Mouse (Mus musculus) kidney, embryonic 16.5 days (tissue): Measurements from ENCODE around the gene Bicc1. TPM values are rescaled to one million over a fixed set of nuclear protein-coding genes. Genes with fewer than 3 reads are reported as not detected.

ENCODE experiments used
- ATAC-seq: fragments of 200-750 bp; cut with Nextera tagmentation; 2 replicates; pipeline ENCODE4 v1.8.0; 2017; ENCODE audit warnings: moderate TSS enrichment; ENCODE audit not compliant: low FRiP score, low TSS enrichment
- H3K27ac ChIP-seq: fragments of 300-500 bp; sonication (generic); 2 replicates; pipeline ENCODE4 v1.5.1; 2014; ENCODE audit warnings: low read length
- H3K27me3 ChIP-seq: fragments of 300-500 bp; sonication (generic); 2 replicates; pipeline ENCODE4 v1.6.1; 2014; ENCODE audit warnings: low read length, control low read depth, mixed read lengths; ENCODE audit not compliant: insufficient read depth
- H3K36me3 ChIP-seq: fragments of 300-500 bp; sonication (generic); 2 replicates; pipeline ENCODE4 v1.6.1; 2014; ENCODE audit warnings: low read length, control low read depth, mixed read lengths; ENCODE audit not compliant: insufficient read depth
- H3K4me1 ChIP-seq: fragments of 300-500 bp; sonication (generic); 2 replicates; pipeline ENCODE4 v1.6.1; 2014; ENCODE audit warnings: low read length, control low read depth, mixed read lengths; ENCODE audit not compliant: insufficient read depth
- H3K4me2 ChIP-seq: fragments of 300-500 bp; sonication (generic); replicated peaks from 2 replicates; pipeline ENCODE4 v1.6.1; 2014; ENCODE audit warnings: low read depth, low read length
- H3K4me3 ChIP-seq: fragments of 300-500 bp; sonication (generic); 2 replicates; pipeline ENCODE4 v1.5.1; 2014; ENCODE audit warnings: mild to moderate bottlenecking, low read length
- H3K9ac ChIP-seq: fragments of 300-500 bp; sonication (generic); replicated peaks from 2 replicates; pipeline ENCODE4 v1.6.1; 2014; ENCODE audit warnings: low read length
- H3K9me3 ChIP-seq: fragments of 300-500 bp; sonication (generic); 2 replicates; pipeline ENCODE4 v1.6.1; 2016; ENCODE audit warnings: low read length, control low read depth
- WGBS: fragments of 180-500 bp; shearing (Covaris S2); extraction: QIAGEN DNeasy Blood & Tissue Kit; methylation state at CpG from one replicate; pipeline ENCODE4 v1.1.7; 2014; 5-methylcytosine and 5-hydroxymethylcytosine counted together
- polyA plus RNA-seq: library from polyadenylated mRNA; unstranded; fragments of >200 nt; fragmentation: Nextera tagmentation; extraction: Ambion mirVana; gene quantifications from 2 replicates; pipeline ENCODE4 v1.2.1, GENCODE M21; 2015

Gene Bicc1
- polyA plus RNA-seq, 1 experiment from 2014 or later = 48.0 TPM

DNA sequence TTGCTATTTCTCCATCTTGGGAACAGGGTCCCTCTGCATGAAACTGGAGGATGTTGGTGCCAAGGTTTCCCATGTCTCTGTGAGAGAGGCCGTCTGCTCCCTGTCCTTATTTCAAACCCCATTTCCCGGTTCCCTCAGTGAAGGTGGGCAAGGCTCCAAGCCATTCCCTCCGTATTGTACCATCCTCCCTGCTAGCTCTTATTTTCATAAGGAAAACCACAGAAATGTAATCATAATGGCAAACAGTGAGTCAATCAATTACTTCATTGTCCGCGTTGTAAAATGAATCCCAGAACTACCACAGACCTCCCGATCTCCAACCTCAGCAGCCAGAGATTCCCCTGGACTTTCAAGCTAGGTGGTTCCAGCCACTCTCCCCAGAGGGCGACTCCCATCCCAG, 25.6 kb upstream of the Bicc1 start:
- H3K4me1 ChIP-seq = 0 out of 2 replicates have a peak, but pooled peaks cover 6% of the 10 kb centered on the region
- H3K4me2 ChIP-seq = no peak overlapping the region
- no peak overlapping the region for H3K9ac ChIP-seq
- 81% methylated on average over 7 of the region's 7 CpGs for WGBS
- no peaks in the 10 kb centered on the region for H3K36me3 ChIP-seq
- H3K27me3 ChIP-seq = no peaks in the 10 kb centered on the region
- no peak for ATAC-seq
- H3K9me3 ChIP-seq = peaks cover 5% of the 10 kb centered on the region; the same call in 1 of the 2 replicates
- no peak overlapping the region for H3K27ac ChIP-seq
- H3K4me3 ChIP-seq = no peak overlapping the region

DNA sequence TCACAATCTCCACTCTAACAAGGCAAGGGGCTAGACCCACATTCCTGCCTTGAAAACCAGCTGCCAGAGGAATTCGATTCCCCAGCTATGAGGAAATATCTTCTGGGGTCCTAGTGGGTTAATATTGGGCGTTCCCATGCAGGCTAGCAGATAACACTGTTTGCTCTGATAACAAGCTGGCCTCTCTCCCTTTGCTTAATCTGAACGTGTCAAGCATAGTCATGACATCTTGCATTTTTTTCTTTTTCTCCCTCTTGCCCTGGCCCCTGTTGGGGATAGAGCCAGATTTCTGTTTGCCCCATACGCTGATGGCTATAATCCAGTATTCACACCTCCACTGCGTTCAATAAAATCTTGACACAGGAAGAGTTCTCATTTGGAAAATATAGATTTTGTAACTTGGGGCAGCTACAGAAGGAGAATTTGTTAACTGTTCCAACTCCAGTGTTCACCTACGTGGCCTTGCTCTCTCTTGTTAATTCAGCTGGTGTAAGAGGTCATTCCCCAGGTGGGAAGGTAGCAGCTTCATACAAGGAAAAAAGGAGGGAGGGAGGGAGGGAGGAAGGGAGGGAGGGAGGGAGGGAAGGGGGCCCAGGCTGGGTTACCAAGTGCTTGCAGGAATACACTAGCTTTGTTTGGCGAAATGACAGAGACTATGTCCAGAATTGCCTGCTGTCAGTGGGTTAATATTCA, 24.0 kb upstream of the Bicc1 start:
- H3K4me3 ChIP-seq = no peak overlapping the region
- ATAC-seq = no peak
- 54% methylated on average over 7 of the region's 7 CpGs for WGBS

DNA sequence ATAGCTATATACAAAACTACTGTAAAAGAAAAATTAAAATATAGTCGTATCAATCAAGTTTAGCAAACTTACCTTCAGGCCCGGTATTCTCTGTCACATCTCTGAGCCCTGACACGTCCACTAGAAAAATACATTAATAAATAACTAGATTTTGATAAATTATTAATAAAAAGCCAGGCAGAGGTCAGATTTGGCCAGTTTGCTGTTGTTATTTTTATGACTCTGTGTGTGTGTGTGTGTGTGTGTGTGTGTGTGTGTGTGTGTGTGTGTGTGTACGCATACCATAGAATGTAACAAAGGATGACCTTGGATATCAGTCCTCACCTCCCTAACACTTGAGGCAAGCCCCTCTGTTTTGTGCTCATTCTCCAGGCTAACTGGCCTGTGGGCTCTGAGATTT, 22.4 kb upstream of the Bicc1 start:
- 67% methylated on average over 4 of the region's 4 CpGs for WGBS
- no peaks in the 10 kb centered on the region for H3K27me3 ChIP-seq
- peaks cover 6% of the 10 kb centered on the region; the same call in 1 of the 2 replicates for H3K9me3 ChIP-seq
- no peak overlapping the region for H3K4me2 ChIP-seq
- no peak for ATAC-seq
- no peak overlapping the region for H3K27ac ChIP-seq
- H3K36me3 ChIP-seq = no peaks in the 10 kb centered on the region
- no peak overlapping the region for H3K4me3 ChIP-seq
- 0 out of 2 replicates have a peak, but pooled peaks cover 6% of the 10 kb centered on the region for H3K4me1 ChIP-seq
- H3K9ac ChIP-seq = no peak overlapping the region

More for the DNA sequence above, 24.0 kb upstream of the Bicc1 start:
- Histone ChIP-seq H3K9me3 (peaks cover 6% of the 10 kb centered on the region; the same call in 1 of the 2 replicates), H3K4me2 (no peak overlapping the region), H3K9ac (no peak overlapping the region), H3K4me1 (0 out of 2 replicates have a peak, but pooled peaks cover 6% of the 10 kb centered on the region), H3K27me3 (no peaks in the 10 kb centered on the region), H3K27ac (no peak overlapping the region), H3K36me3 (no peaks in the 10 kb centered on the region)

DNA sequence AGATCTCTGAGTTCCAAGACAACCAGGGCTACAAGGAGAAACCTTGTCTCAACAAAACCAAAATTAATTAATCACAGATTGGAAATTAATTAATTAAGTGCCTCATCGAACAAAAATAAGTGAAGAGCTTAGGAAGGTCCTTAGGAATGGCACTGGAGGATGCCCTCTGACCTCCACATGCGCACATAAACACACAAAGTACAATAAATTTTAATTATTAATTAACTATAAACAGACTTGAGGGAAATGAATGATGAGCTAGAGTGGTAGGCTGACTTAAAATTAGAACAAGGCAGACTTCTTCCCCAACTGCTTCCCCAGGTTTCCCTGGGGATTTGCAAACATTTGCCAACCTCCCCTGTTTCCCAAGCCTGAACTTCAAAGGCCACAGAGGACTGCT, 21.6 kb upstream of the Bicc1 start:
- H3K4me3 ChIP-seq = no peak overlapping the region
- 0 out of 2 replicates have a peak, but pooled peaks cover 6% of the 10 kb centered on the region for H3K4me1 ChIP-seq
- ATAC-seq = no peak
- H3K27me3 ChIP-seq = no peaks in the 10 kb centered on the region
- 64% methylated on average over 2 of the region's 2 CpGs for WGBS
- no peak overlapping the region; the same call in 1 of the 2 replicates for H3K27ac ChIP-seq
- no peak overlapping the region for H3K9ac ChIP-seq
- H3K4me2 ChIP-seq = no peak overlapping the region
- H3K9me3 ChIP-seq = peaks cover 6% of the 10 kb centered on the region; the same call in 1 of the 2 replicates
- H3K36me3 ChIP-seq = no peaks in the 10 kb centered on the region

DNA sequence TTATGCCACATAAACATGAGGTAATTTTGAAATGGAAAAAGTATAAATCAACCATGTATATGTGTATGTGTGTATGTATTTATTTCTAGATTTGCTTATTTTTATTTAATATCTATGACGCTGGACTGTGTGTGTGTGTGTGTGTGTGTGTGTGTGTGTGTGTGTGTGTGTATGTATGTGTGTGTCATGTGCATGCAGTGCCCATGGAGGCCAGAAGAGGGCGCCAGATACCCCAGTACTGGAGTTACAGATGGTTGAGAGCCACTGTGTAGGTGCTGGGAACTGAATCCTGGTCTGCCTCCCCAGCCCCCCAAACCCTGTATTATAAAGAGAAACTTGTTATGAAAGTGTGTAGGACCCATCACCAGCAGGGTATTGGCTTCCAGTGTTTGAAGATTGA, 20.6 kb upstream of the Bicc1 start:
- Histone ChIP-seq H3K4me1 (0 out of 2 replicates have a peak, but pooled peaks cover 6% of the 10 kb centered on the region), H3K36me3 (no peaks in the 10 kb centered on the region), H3K9me3 (peaks cover 6% of the 10 kb centered on the region; the same call in 1 of the 2 replicates), H3K9ac (no peak overlapping the region), H3K27me3 (no peaks in the 10 kb centered on the region), H3K4me2 (no peak overlapping the region), H3K4me3 (no peak overlapping the region), H3K27ac (no peak overlapping the region)
- ATAC-seq = no peak
- WGBS = 77% methylated on average over 2 of the region's 2 CpGs

DNA sequence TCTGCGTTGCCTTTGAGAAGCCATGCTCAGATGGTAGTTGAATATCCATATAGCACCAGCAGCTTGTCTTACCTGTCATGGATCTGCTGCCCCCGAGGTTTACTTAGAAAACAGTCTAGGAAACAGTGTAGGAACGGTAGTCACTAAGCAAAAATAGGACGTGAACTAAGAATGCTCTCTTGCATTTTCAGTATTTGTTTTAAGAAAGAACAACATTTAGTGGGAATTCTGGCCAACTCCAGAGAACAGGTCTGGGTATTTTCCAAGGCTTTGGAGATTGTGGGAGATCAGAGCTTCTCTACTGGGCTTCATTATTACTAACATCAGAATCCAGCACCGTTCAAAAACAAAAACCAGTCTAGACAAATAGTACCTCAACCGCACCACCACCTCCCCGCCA, 17.7 kb upstream of the Bicc1 start:
- no peak overlapping the region for H3K27ac ChIP-seq
- no peak overlapping the region for H3K9ac ChIP-seq
- 74% methylated on average over 7 of the region's 7 CpGs for WGBS
- ATAC-seq = no peak
- no peaks in the 10 kb centered on the region for H3K36me3 ChIP-seq
- peaks cover 12% of the 10 kb centered on the region; the same call in 1 of the 2 replicates for H3K9me3 ChIP-seq
- H3K27me3 ChIP-seq = no peaks in the 10 kb centered on the region
- no peak overlapping the region for H3K4me3 ChIP-seq
- no peaks in the 10 kb centered on the region for H3K4me1 ChIP-seq
- no peak overlapping the region for H3K4me2 ChIP-seq

DNA sequence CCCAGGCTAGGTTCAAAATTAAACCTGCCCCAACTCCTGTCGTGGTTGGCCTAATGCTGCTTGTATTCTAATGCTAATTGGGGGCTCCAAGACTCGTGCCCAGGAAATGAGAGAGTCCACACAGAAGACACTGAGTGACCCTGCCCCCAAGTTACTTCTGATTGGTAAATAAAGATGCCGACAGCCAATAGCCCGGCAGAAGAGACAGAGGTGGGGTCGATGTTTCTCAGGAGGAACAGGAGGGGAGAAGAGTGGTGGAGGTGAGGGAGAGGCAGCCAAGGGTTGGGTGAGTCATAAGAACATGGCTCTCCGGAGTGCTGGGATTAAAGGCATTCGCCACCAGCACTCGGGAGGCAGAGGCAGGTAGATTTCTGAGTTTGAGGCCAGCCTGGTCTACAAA, 16.8 kb upstream of the Bicc1 start:
- ATAC-seq = no peak
- WGBS = 77% methylated on average over 8 of the region's 8 CpGs
- H3K27ac ChIP-seq = no peak overlapping the region
- no peak overlapping the region for H3K4me2 ChIP-seq
- no peaks in the 10 kb centered on the region for H3K36me3 ChIP-seq
- no peaks in the 10 kb centered on the region for H3K4me1 ChIP-seq
- no peaks in the 10 kb centered on the region for H3K27me3 ChIP-seq
- no peak overlapping the region for H3K4me3 ChIP-seq
- H3K9me3 ChIP-seq = peaks cover 12% of the 10 kb centered on the region; the same call in 1 of the 2 replicates
- no peak overlapping the region for H3K9ac ChIP-seq

DNA sequence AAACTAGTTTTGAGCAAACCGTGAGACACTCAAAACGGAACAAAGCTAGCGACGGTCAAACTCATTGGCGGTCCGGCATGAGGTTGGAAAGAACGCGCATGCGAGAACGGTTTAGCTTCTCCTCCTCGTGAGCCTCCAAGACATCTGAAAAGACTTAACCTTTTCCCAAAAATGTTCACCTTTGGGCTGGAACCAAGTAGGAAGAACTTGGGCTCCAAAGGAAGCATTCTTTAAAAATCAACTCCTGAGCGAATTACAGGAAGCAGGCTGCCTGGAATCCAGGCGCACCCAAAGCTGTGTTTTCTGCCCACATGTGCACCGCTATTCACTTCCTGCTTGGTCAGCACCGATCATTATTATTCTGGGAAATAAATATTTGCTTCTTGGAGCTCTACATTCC, 15.8 kb upstream of the Bicc1 start:
- no peaks in the 10 kb centered on the region for H3K27me3 ChIP-seq
- H3K4me3 ChIP-seq = no peak overlapping the region
- peaks cover 9% of the 10 kb centered on the region; the same call in 1 of the 2 replicates for H3K9me3 ChIP-seq
- H3K4me2 ChIP-seq = no peak overlapping the region
- H3K27ac ChIP-seq = no peak overlapping the region
- no peak for ATAC-seq
- H3K36me3 ChIP-seq = no peaks in the 10 kb centered on the region
- no peak overlapping the region for H3K9ac ChIP-seq
- H3K4me1 ChIP-seq = no peaks in the 10 kb centered on the region
- 93% methylated on average over 15 of the region's 15 CpGs for WGBS

DNA sequence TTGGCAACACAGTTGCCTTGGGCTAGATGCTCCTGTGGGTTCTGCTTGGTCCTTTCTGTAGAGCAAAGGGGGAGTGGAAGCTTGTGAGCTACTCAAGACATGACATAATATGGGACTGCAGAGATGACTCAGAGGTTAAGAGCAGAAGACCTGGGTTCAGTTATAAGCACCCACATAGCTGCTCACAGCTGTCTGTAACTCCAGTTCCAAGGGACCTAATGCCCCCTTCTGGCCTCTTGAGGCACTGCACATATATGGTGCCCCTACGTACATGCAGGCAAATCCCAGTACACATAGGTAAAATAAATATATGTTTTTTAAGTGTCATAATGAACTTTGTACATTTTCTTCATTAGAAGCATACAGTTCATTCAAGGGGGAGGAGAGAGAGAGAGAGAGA, 11.9 kb upstream of the Bicc1 start:
- H3K4me1 ChIP-seq = no peaks in the 10 kb centered on the region
- H3K9me3 ChIP-seq = peaks cover 7% of the 10 kb centered on the region; the same call in 1 of the 2 replicates
- no peak overlapping the region for H3K4me3 ChIP-seq
- H3K4me2 ChIP-seq = no peak overlapping the region
- 97% methylated on average over 1 of the region's 1 CpGs for WGBS
- H3K9ac ChIP-seq = no peak overlapping the region
- no peaks in the 10 kb centered on the region for H3K27me3 ChIP-seq
- ATAC-seq = no peak
- H3K27ac ChIP-seq = no peak overlapping the region
- H3K36me3 ChIP-seq = no peaks in the 10 kb centered on the region

DNA sequence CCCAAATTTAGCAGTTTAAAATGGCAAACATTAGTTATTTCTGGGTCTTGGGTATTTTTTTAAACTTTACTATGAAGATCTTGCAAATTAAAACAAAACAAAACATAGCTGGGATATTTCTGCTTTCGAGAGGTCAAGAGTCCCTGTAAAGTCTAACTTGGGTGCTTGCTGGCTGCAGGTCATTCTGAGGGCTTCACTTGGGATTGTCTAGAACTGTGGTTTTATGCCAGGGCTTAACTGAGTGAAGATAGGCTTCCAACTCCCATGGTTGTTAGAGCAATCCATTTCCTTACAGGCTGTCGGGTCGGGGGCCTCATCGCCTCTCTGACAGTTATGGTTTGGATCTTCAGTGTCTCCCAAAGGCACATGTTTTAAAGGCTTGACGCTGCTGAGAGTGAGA, 11.3 kb upstream of the Bicc1 start:
- Histone ChIP-seq H3K4me3 (no peak overlapping the region), H3K27me3 (no peaks in the 10 kb centered on the region), H3K4me1 (no peaks in the 10 kb centered on the region), H3K27ac (no peak overlapping the region), H3K9ac (no peak overlapping the region), H3K4me2 (no peak overlapping the region), H3K9me3 (peaks cover 7% of the 10 kb centered on the region; the same call in 1 of the 2 replicates), H3K36me3 (no peaks in the 10 kb centered on the region)
- WGBS = 78% methylated on average over 5 of the region's 5 CpGs
- ATAC-seq = no peak
